8 mouse cellular contexts compared by ENCODE assay signal in the genomic region with DNA sequence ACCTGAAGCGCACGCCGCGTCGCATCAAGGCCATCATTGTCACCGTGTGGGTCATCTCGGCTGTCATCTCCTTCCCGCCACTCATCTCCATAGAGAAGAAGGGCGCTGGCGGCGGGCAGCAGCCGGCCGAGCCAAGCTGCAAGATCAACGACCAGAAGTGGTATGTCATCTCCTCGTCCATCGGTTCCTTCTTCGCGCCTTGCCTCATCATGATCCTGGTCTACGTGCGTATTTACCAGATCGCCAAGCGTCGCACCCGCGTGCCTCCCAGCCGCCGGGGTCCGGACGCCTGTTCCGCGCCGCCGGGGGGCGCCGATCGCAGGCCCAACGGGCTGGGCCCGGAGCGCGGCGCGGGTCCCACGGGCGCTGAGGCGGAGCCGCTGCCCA. TPM values are rescaled to one million over a fixed set of nuclear protein-coding genes. Genes with fewer than 3 reads are reported as not detected.
DNase-seq lines count a peak whose midpoint lies in the region; ATAC-seq and TF ChIP-seq lines count a peak whose summit lies in the region.

No protein-coding gene starts in this region.

- peak overlapping the region; percentile 99 for H3K4me2 ChIP-seq in forebrain, embryonic 11.5 days (ENCODE audit: low read depth, low read length, severe bottlenecking)
- H3K4me2 ChIP-seq in limb, embryonic 13.5 days (replicated peaks): peak overlapping the region; percentile 100
- peak overlapping the region; percentile 99 for H3K4me2 ChIP-seq in stomach, embryonic 14.5 days (replicated peaks; ENCODE audit: low read depth, low read length)

- peaks cover 77% of the 10 kb centered on the region for H3K27me3 ChIP-seq in E14TG2a.4 (ENCODE audit: insufficient read depth, low read length)
- H3K27me3 ChIP-seq in forebrain, embryonic 11.5 days (ENCODE audit: control insufficient read depth, insufficient read depth, low read length): peaks cover 45% of the 10 kb centered on the region
- peaks cover 84% of the 10 kb centered on the region for H3K27me3 ChIP-seq in limb, embryonic 13.5 days
- peaks cover 8% of the 10 kb centered on the region; the same call in 1 of the 2 replicates for H3K27me3 ChIP-seq in stomach, embryonic 14.5 days (ENCODE audit: control insufficient read depth, insufficient read depth, low read length)

- H3K9me3 ChIP-seq in E14TG2a.4 (ENCODE audit: low read length): 0 out of 2 replicates have a peak, but pooled peaks cover 2% of the 10 kb centered on the region
- no peaks in the 10 kb centered on the region for H3K9me3 ChIP-seq in forebrain, embryonic 11.5 days (ENCODE audit: control insufficient read depth, low read length)
- no peaks in the 10 kb centered on the region for H3K9me3 ChIP-seq in limb, embryonic 13.5 days
- no peaks in the 10 kb centered on the region for H3K9me3 ChIP-seq in stomach, embryonic 14.5 days (ENCODE audit: control insufficient read depth, low read depth, low read length)

- no peak for TF ChIP-seq CTCF in E14TG2a.4 (conservative IDR thresholded peaks at IDR 0.05; ENCODE audit: low read length)

- H3K9ac ChIP-seq in forebrain, embryonic 11.5 days (ENCODE audit: low read length): peak overlapping the region; percentile 29
- H3K9ac ChIP-seq in limb, embryonic 13.5 days: peak overlapping the region; percentile 55
- peak overlapping the region; percentile 18; the same call in 1 of the 2 replicates for H3K9ac ChIP-seq in stomach, embryonic 14.5 days (replicated peaks; ENCODE audit: low read depth, low read length)

- no peak overlapping the region for H3K27ac ChIP-seq in forebrain, embryonic 11.5 days (ENCODE audit: low read depth, low read length)
- H3K27ac ChIP-seq in limb, embryonic 13.5 days: no peak overlapping the region
- H3K27ac ChIP-seq in stomach, embryonic 14.5 days (ENCODE audit: low read length): no peak overlapping the region

- DNase-seq in heart, adult 11 months: peak; percentile 82
- DNase-seq in heart, adult 9 months (ENCODE audit: low spot score in 2 of 2): no peak
- DNase-seq in forebrain, embryonic 11.5 days (ENCODE audit: low spot score): peak; percentile 71
- no peak for DNase-seq in yolk sac, embryonic 10.5 days (ENCODE audit: low spot score)

- no peak for ATAC-seq in forebrain, embryonic 11.5 days (replicated peaks; ENCODE audit: low FRiP score)
- no peak for ATAC-seq in limb, embryonic 13.5 days (ENCODE audit: low FRiP score, low read depth)
- ATAC-seq in stomach, embryonic 14.5 days (ENCODE audit: insufficient number of reproducible peaks, insufficient read depth, low FRiP score, low read depth): no peak
- no peak for ATAC-seq in activated CD4-positive, CD25-positive, alpha-beta regulatory T cell, adult 4 months

- 1% methylated on average over 45 of the region's 46 CpGs for WGBS in forebrain, embryonic 11.5 days
- WGBS in limb, embryonic 13.5 days: under 1% methylated on average over 46 of the region's 46 CpGs
- WGBS in stomach, embryonic 14.5 days: under 1% methylated on average over 40 of the region's 46 CpGs

- H3K36me3 ChIP-seq in E14TG2a.4 (ENCODE audit: insufficient read depth, low read length): no peaks in the 10 kb centered on the region
- no peaks in the 10 kb centered on the region for H3K36me3 ChIP-seq in forebrain, embryonic 11.5 days (ENCODE audit: control insufficient read depth, insufficient read depth, low read length)
- no peaks in the 10 kb centered on the region for H3K36me3 ChIP-seq in limb, embryonic 13.5 days
- H3K36me3 ChIP-seq in stomach, embryonic 14.5 days (ENCODE audit: control insufficient read depth, insufficient read depth, low read length): no peaks in the 10 kb centered on the region

- H3K4me3 ChIP-seq in E14TG2a.4 (replicated peaks; ENCODE audit: low read length): peak overlapping the region; percentile 79
- H3K4me3 ChIP-seq in forebrain, embryonic 11.5 days (ENCODE audit: low read depth, low read length): peak overlapping the region; percentile 50
- peak overlapping the region; percentile 59 for H3K4me3 ChIP-seq in limb, embryonic 13.5 days
- H3K4me3 ChIP-seq in stomach, embryonic 14.5 days (ENCODE audit: low read depth, low read length): peak overlapping the region; percentile 55

- H3K4me1 ChIP-seq in E14TG2a.4 (replicated peaks; ENCODE audit: low read depth, low read length): peaks cover 33% of the 10 kb centered on the region
- peaks cover 21% of the 10 kb centered on the region for H3K4me1 ChIP-seq in forebrain, embryonic 11.5 days (replicated peaks; ENCODE audit: control insufficient read depth, insufficient read depth, low read length)
- peaks cover 40% of the 10 kb centered on the region for H3K4me1 ChIP-seq in limb, embryonic 13.5 days
- peaks cover 32% of the 10 kb centered on the region for H3K4me1 ChIP-seq in stomach, embryonic 14.5 days (ENCODE audit: control insufficient read depth, insufficient read depth, low read length)

RNA-seq across cellular contexts. Expression of gene Adra2a, which starts 2.7 kb away (rescaled TPM):
- 2.0 and 3.0 TPM in 2 replicates for polyA plus RNA-seq in forebrain, embryonic 11.5 days (2014; fragmentation: Nextera tagmentation; extraction: Ambion mirVana)
- 0.39 and 0.61 TPM in 2 replicates for polyA plus RNA-seq in limb, embryonic 13.5 days (2015; fragmentation: Nextera tagmentation; extraction: Ambion mirVana)
- polyA plus RNA-seq in stomach, embryonic 14.5 days (2014; fragmentation: Nextera tagmentation; extraction: Ambion mirVana): 0.48 and 0.78 TPM in 2 replicates
- not detected for polyA plus RNA-seq in activated CD4-positive, CD25-positive, alpha-beta regulatory T cell, adult 4 months (2017; shearing (Covaris generic))

Comparison
In these comparisons a context has a peak if more than half of its experiments do, and no peak if none do; other contexts are left out.
1. DNase-seq: peak in heart, adult 11 months (single experiment) and forebrain, embryonic 11.5 days (single experiment); none in heart, adult 9 months (0 of 2) and yolk sac, embryonic 10.5 days (single experiment).
2. Peak in every context shown above with its lines, with median percentiles within 50 percentile points of each other: H3K4me3 ChIP-seq, H3K4me2 ChIP-seq and H3K9ac ChIP-seq.